Mouse (Mus musculus) testis, postnatal 10 days (tissue): Measurements from ENCODE around the gene Tssc4.

Experiments
- DNase-seq: peaks from one replicate; pipeline ENCODE4 v3.0.0; 2021; ENCODE audit warnings: low spot score

Gene Tssc4

DNA sequence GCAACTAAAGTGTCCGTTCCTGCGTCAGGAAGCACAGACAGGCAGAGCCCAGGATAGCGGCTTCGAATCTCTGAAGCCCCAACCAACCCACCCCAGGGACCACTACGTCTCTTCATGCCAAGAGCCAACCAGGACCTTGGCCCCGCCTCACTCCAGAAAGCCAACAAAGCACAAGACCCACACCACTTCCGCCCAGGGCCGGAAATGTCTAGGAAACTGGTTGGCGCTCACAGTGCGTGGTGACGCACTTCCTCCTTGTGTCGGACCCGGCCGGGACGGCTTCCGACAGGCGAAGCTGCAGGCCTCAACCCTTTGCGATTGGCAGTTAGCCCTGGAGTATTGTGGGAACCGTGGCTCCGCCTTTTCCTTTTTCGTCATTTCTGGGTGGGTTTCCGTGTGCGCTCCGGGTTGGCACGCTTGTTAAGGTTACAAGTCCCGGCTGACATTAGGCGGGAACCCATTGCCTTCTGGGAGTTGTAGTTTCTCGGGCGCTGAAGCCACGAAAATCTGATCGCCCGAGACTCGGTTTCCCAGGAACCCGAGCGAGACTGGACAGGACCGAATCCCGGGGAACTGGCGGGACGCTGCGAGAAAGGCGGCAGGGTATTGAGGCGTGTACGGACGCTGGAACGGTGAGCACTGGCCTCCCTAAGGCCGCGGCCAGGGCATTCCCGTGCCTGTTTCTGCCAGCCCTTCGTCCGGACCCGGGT, at the start of gene Tssc4:
TSS of gene Tssc4 (plus strand) at position 368 of the 710 bp plus-strand sequence.
- peak; percentile 94 for DNase-seq

DNA sequence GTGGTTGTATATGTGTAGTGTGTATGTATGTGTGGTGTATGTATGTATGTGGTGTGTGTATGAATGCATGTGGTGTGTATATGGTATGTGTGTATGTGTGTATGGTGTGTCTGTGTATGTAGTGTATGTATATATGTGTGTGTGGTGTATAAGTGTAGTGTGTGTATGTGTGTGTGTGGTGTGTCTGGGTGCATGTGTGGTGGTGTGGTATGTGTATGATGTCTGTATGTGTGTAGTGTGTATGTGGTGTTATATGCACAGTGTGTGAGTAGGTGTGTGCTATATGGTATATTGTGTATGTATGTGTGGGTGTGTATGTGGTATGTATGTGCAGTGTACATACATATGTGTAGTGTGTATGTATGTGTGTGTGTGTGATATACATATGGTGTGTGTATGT, 49.0 kb upstream of the Tssc4 start:
- DNase-seq: no peak

GRCm38 (mm10) chr7:143020764-143021163, 48.3 kb upstream of the Tssc4 start:
- no peak for DNase-seq

DNA sequence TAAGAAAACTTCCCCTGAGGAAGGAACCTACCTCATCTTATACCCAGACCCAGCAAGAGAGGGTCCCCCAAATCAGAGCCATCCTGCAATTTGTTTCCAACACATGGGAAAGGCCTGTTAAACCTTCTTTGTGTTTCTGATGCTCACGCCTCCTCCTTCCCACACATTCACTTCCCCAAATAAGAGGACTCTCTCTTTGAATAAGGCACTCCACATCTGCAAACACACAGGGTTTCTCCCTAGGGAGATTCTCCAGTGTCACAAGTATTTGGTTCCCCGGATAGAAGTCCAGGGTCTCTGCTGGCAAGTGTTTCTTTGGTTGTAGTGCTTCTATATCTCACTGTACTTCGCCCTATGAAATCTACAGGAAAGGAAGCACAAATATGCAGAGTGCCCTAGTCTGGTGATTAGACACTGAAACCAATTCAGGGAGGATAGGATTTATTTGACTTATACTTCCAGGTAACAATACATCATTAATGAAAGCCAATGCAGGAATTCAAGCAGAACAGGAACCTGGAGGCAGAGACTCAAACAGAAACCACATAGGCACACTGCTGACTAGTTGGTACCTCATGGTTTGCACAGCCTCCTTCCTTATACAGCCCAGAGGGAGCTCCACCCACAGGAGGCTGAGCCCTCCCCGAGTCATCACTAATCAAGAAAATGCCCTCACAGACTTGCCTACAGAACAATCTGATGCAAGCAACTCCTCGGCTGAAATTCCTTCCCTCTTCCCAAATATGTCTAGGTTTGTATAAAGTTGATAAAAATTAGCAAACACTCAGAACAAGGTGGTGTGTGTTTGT, 47.5 kb upstream of the Tssc4 start:
- DNase-seq: no peak

DNA sequence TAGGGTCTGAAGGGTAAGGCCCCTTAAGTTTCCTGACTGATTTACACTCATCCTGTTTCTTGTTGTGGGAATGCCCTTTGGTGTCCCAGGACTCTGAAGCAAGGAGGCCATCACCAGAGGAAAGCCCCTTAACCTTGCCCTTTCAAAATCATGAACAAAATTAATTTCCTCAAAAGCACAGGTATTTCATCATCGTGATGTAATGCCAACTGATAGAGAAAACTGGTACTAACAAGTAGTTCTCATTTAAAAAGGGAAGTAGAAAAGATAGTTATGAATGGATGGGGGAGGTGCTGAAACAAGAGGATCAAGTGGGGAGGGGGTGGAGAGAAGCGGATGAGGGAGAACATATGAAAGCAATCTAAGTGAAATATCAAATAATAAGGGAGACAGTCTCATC, 45.5 kb upstream of the Tssc4 start:
- DNase-seq: no peak

DNA sequence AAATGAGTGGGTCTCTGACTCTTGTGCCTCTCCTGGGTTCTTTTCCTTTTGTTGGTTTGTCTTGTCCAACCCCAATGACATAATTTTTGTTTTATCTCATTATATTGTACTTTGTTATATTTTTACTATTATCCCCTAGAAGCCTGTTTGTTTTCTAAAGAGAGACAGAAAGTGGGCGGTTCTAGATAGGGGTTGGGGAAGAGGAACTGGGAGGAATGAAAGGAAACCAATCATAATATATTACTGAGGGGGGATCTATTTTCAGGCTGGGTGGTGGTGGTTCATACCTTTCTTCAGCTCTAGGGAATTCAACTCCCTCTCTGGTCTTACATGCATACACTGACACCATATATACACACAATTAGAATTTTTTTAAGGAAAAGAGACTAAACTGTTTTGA, 44.8 kb upstream of the Tssc4 start:
- no peak for DNase-seq

- DNase-seq: no peak
Observed at GRCm38 (mm10) chr7:143025496-143025895, 43.6 kb upstream of the Tssc4 start.

GRCm38 (mm10) chr7:143027196-143027595, 41.9 kb upstream of the Tssc4 start:
- no peak for DNase-seq

DNA sequence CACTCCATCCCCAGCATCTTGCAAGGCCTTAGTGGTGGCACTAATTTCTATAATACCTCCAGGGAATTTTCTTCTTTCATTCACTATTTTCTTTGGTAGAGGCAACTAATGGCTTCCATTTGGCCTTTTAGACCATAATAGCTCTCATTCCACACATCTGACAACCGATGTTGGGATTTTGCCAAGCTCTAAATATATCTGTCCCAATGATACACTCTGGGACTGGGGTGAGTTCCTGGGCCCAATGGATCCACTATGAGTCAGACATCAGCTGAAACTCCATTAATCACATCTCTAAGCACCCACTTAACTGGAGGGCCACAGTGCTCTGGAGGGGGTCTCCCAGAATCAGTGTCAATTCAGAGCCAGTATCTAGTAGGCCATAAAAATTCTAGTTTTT, 37.2 kb upstream of the Tssc4 start:
- DNase-seq: no peak

GRCm38 (mm10) chr7:143033581-143033980, 35.5 kb upstream of the Tssc4 start:
- DNase-seq: no peak

GRCm38 (mm10) chr7:143034112-143034511, 34.9 kb upstream of the Tssc4 start:
- no peak for DNase-seq

- DNase-seq: no peak
Observed at GRCm38 (mm10) chr7:143034519-143035450, 34.3 kb upstream of the Tssc4 start.

- no peak for DNase-seq
Observed at GRCm38 (mm10) chr7:143036787-143037186, 32.3 kb upstream of the Tssc4 start.

DNA sequence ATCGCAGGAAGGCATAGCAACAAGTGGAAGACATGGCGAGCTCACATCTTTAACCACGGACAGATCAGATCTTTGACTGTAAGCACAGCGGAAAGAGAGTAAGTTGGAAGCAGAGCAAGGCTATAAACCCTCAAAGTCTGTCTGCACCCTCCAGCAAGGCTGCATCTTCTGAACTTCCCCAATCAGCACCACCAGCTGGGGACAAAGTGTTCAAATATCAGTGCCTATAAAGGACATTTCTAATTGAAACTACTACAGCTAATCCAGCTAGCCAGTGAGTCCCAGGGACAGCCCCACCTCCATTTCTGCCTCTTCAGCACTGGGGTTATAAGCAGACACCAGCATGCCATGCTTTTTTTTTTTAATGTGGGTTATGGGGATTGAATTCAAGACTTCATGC, 31.7 kb upstream of the Tssc4 start:
- DNase-seq: no peak

- DNase-seq: no peak
Observed at GRCm38 (mm10) chr7:143038174-143038931, 30.7 kb upstream of the Tssc4 start.

- no peak for DNase-seq
Observed at GRCm38 (mm10) chr7:143040561-143040960, 28.5 kb upstream of the Tssc4 start.

GRCm38 (mm10) chr7:143041138-143041822, 27.8 kb upstream of the Tssc4 start:
- no peak for DNase-seq

DNA sequence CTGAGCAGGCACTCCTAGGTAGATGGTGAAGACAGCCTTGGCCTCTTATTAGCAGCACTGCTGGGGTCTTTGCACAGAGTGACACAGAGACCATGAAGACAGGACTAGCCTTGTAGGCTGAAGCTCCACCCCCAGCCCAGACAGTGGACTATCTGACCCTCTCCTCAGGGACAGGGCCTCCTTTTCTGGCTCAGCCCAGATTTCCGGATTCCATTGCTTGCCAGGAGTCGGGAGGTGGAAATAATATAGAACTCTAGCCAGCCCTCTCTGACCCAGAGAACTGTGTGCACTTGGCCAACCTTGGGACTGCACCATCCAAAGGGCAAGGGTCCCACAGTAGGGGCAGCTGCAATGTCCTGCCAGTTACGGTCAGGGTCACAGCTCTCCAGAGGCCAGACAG, 27.0 kb upstream of the Tssc4 start:
- DNase-seq: peak; percentile 76

DNA sequence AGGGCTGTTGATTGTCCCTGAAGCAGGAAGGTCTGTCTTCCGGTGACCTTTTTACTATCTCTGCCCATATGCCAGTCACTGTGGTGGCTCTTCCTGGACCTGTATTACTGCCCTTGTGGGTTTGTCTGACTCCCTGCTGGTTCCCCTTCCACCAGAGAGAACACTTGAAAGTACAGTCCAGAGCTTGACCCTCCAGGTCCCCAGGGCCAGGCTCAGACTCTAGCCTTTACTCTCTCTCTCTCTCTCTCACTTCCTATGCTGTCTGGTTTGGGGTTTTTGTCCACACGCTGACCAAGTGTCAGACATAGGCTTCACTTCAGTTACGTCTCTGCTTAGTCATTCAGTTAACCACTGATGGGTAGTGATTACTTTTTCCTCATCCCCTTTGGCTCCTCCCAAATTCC, 26.1 kb upstream of the Tssc4 start:
- DNase-seq: no peak

GRCm38 (mm10) chr7:143044049-143044825, 24.8 kb upstream of the Tssc4 start:
- no peak for DNase-seq
